Comparison of ENCODE assay signal across 25 mouse cellular contexts in the genomic region with DNA sequence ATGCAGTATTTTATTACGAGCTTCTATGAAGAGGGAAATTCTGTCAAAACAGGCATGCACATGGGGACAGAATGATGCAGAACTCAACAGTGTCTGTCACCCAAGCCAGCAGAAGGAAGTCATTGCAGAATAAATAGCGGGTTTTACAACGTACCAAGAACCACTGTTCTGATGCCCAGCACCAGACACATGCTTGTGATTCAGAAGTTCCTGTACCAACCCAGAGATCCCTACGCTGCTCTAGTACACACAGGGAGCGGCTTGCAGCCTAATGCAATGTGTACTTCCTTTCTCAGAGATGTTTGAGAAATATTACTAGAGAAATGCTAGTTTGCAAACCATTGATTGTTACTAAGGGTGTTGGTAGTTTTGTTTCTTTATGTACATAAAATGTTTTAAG. TPM values are rescaled to one million over a fixed set of nuclear protein-coding genes. Genes with fewer than 3 reads are reported as not detected.
DNase-seq lines count a peak whose midpoint lies in the region; ATAC-seq and TF ChIP-seq lines count a peak whose summit lies in the region.
"Had no signal": no experiment of that assay in that cellular context is flagged by ENCODE, and none has a peak within 500 bp of the region (broad histone marks: within the 10 kb centered on the region; RNA-seq: fewer than 3 reads in every experiment).

No protein-coding gene starts in this region.

- ATAC-seq in liver, postnatal 0 days, result peak; percentile 45
- no peak for ATAC-seq in liver, embryonic 12.5 days
- peak; percentile 37 for ATAC-seq in common myeloid progenitor, adult 5-6 weeks (replicated peaks; ENCODE audit: low read depth, poor library complexity, severe bottlenecking)
- ATAC-seq in megakaryocyte, adult 5-6 weeks (ENCODE audit: poor library complexity, severe bottlenecking), result peak; percentile 66
- peak; percentile 24; the same call in 1 of the 2 replicates for ATAC-seq in megakaryocyte-erythroid progenitor cell, adult 5-6 weeks (replicated peaks; ENCODE audit: low FRiP score, low TSS enrichment, poor library complexity, severe bottlenecking)
- ATAC-seq in hindbrain, embryonic 16.5 days, result no peak
- ATAC-seq: activated CD4-positive, CD25-positive, alpha-beta regulatory T cell, adult 4 months; forebrain, embryonic 13.5 days; forebrain, embryonic 15.5 days; forebrain, postnatal 0 days; Patski had no signal

- H3K36me3 ChIP-seq in liver, postnatal 0 days (replicated peaks; ENCODE audit: insufficient read depth, low read length), result peaks cover 21% of the 10 kb centered on the region
- peaks cover 4% of the 10 kb centered on the region; the same call in 1 of the 2 replicates for H3K36me3 ChIP-seq in liver, embryonic 12.5 days
- H3K36me3 ChIP-seq in hindbrain, embryonic 16.5 days (ENCODE audit: control insufficient read depth, insufficient read depth, low read length), result no peaks in the 10 kb centered on the region
- H3K36me3 ChIP-seq: embryonic facial prominence, embryonic 10.5 days; embryonic facial prominence, embryonic 12.5 days; forebrain, embryonic 15.5 days had no signal

- H3K9ac ChIP-seq in liver, postnatal 0 days (replicated peaks), result no peak overlapping the region
- H3K9ac ChIP-seq in liver, embryonic 12.5 days, result no peak overlapping the region
- H3K9ac ChIP-seq in hindbrain, embryonic 16.5 days (ENCODE audit: low read depth, low read length), result no peak overlapping the region
- H3K9ac ChIP-seq: embryonic facial prominence, embryonic 12.5 days; forebrain, embryonic 13.5 days; forebrain, embryonic 15.5 days; forebrain, postnatal 0 days had no signal

- no peak overlapping the region for H3K27ac ChIP-seq in liver, postnatal 0 days (ENCODE audit: low read depth)
- no peak overlapping the region for H3K27ac ChIP-seq in liver, embryonic 12.5 days
- H3K27ac ChIP-seq in hindbrain, embryonic 16.5 days (ENCODE audit: low read depth, low read length), result no peak overlapping the region
- H3K27ac ChIP-seq: embryonic facial prominence, embryonic 10.5 days; embryonic facial prominence, embryonic 12.5 days; forebrain, embryonic 13.5 days; forebrain, embryonic 15.5 days had no signal

- H3K4me3 ChIP-seq in liver, postnatal 0 days (ENCODE audit: low read depth, low read length), result no peak overlapping the region
- H3K4me3 ChIP-seq in liver, embryonic 12.5 days, result no peak overlapping the region
- H3K4me3 ChIP-seq in hindbrain, embryonic 16.5 days (ENCODE audit: low read length), result no peak overlapping the region
- H3K4me3 ChIP-seq: embryonic facial prominence, embryonic 10.5 days; embryonic facial prominence, embryonic 12.5 days; forebrain, embryonic 13.5 days; forebrain, embryonic 15.5 days had no signal

- no peak for TF ChIP-seq EP300 in liver, postnatal 0 days (IDR thresholded peaks at IDR 0.05; ENCODE audit: low read depth)

- H3K27me3 ChIP-seq in liver, postnatal 0 days (ENCODE audit: insufficient read depth, low read length), result no peaks in the 10 kb centered on the region
- H3K27me3 ChIP-seq in liver, embryonic 12.5 days (replicated peaks), result no peaks in the 10 kb centered on the region
- no peaks in the 10 kb centered on the region for H3K27me3 ChIP-seq in hindbrain, embryonic 16.5 days (replicated peaks; ENCODE audit: control insufficient read depth, insufficient read depth, low read length)
- H3K27me3 ChIP-seq: embryonic facial prominence, embryonic 12.5 days; forebrain, embryonic 13.5 days; forebrain, embryonic 15.5 days; Patski had no signal

- no peak overlapping the region for H3K4me2 ChIP-seq in liver, postnatal 0 days (ENCODE audit: low read depth, low read length)
- H3K4me2 ChIP-seq in liver, embryonic 12.5 days, result no peak overlapping the region
- H3K4me2 ChIP-seq in hindbrain, embryonic 16.5 days (ENCODE audit: low read length), result no peak overlapping the region
- H3K4me2 ChIP-seq: embryonic facial prominence, embryonic 12.5 days; forebrain, embryonic 13.5 days; forebrain, embryonic 15.5 days had no signal

- 0 out of 2 replicates have a peak, but pooled peaks cover 3% of the 10 kb centered on the region for H3K4me1 ChIP-seq in liver, postnatal 0 days (ENCODE audit: insufficient read depth)
- no peaks in the 10 kb centered on the region for H3K4me1 ChIP-seq in liver, embryonic 12.5 days
- no peaks in the 10 kb centered on the region for H3K4me1 ChIP-seq in hindbrain, embryonic 16.5 days (ENCODE audit: control insufficient read depth, insufficient read depth, low read depth, low read length)
- H3K4me1 ChIP-seq: embryonic facial prominence, embryonic 10.5 days; embryonic facial prominence, embryonic 12.5 days; forebrain, embryonic 13.5 days; forebrain, embryonic 15.5 days had no signal

- no peaks in the 10 kb centered on the region for H3K9me3 ChIP-seq in liver, postnatal 0 days (ENCODE audit: low read length)
- H3K9me3 ChIP-seq in liver, embryonic 12.5 days (replicated peaks), result no peaks in the 10 kb centered on the region
- H3K9me3 ChIP-seq in hindbrain, embryonic 16.5 days (ENCODE audit: control insufficient read depth, low read length), result no peaks in the 10 kb centered on the region
- H3K9me3 ChIP-seq: embryonic facial prominence, embryonic 10.5 days; embryonic facial prominence, embryonic 12.5 days; forebrain, embryonic 13.5 days; forebrain, embryonic 15.5 days had no signal

- 67% methylated on average over 5 of the region's 5 CpGs for WGBS in liver, postnatal 0 days (ENCODE audit: insufficient replicate concordance)
- 62% methylated on average over 5 of the region's 5 CpGs for WGBS in liver, embryonic 12.5 days (ENCODE audit: insufficient replicate concordance)
- WGBS in hindbrain, embryonic 16.5 days, result 91% methylated on average over 5 of the region's 5 CpGs

- no peak for TF ChIP-seq CTCF in liver, postnatal 0 days (IDR thresholded peaks at IDR 0.05; ENCODE audit: low read depth)

- no peak for DNase-seq in liver, postnatal 0 days
- no peak for DNase-seq in spleen, adult 18-20 months
- DNase-seq in Muller cell, postnatal 12 days (ENCODE audit: inconsistent ontology term), result no peak
- DNase-seq: adrenal gland, adult 8-10 months; adrenal gland, postnatal 14 days; adrenal gland, postnatal 36 days; cerebellum, adult 11 months; cerebellum, adult 18-20 months; cerebellum, adult 8-10 months; cerebellum, adult 9-11 months; cerebellum, postnatal 14 days; cerebellum, postnatal 36 days; forebrain, postnatal 0 days had no signal

RNA-seq across cellular contexts. Expression of gene Abca8b, which starts 58.7 kb away (rescaled TPM):
- polyA plus RNA-seq in liver, postnatal 0 days (2015; fragmentation: Nextera tagmentation; extraction: Ambion mirVana), result 8.6 and 10.8 TPM in 2 replicates
- 5.2 TPM in 2 replicates for polyA plus RNA-seq in liver, embryonic 12.5 days (2016; fragmentation: Nextera tagmentation; extraction: Ambion mirVana)
- not detected in 2 replicates for total RNA-seq in common myeloid progenitor, adult 5-6 weeks (2017)
- 0.42 and 0.57 TPM in 2 replicates for total RNA-seq in megakaryocyte, adult 5-6 weeks (2015)
- total RNA-seq in megakaryocyte, adult 5-6 weeks (2017), result 0.18 and 0.28 TPM in 2 replicates
- total RNA-seq in megakaryocyte-erythroid progenitor cell, adult 5-6 weeks (2014; fragmentation: Nextera tagmentation), result not detected in 2 replicates
- total RNA-seq in megakaryocyte-erythroid progenitor cell, adult 5-6 weeks (2017), result not detected in 2 replicates
- 1.4 and 1.5 TPM in 2 replicates for polyA plus RNA-seq in hindbrain, embryonic 16.5 days (2015; fragmentation: Nextera tagmentation; extraction: Ambion mirVana)
- total RNA-seq: MEL had no signal
- polyA plus RNA-seq: activated CD4-positive, CD25-positive, alpha-beta regulatory T cell, adult 4 months had no signal

Comparison
In these comparisons a context has a peak if more than half of its experiments do, and no peak if none do; other contexts are left out.
1. ATAC-seq: peak in liver, postnatal 0 days (single experiment), common myeloid progenitor, adult 5-6 weeks (single experiment), megakaryocyte, adult 5-6 weeks (single experiment) and megakaryocyte-erythroid progenitor cell, adult 5-6 weeks (single experiment); none in liver, embryonic 12.5 days (single experiment) and hindbrain, embryonic 16.5 days (single experiment).